8 mouse cellular contexts compared by ENCODE assay signal in genomic region chr10:120666985-120667677, GRCm38 (mm10).
DNase-seq lines count a peak whose midpoint lies in the region; ATAC-seq and TF ChIP-seq lines count a peak whose summit lies in the region.

No protein-coding gene starts in this region.

- intact Hi-C loops in gastrocnemius, postnatal 36 days (cut with DNase I), result loop anchor here (5.0 to 10.0 kb wide), 3 partner anchors 80 to 412 kb away; no protein-coding TSS in a partner anchor

- ATAC-seq in megakaryocyte-erythroid progenitor cell, adult 5-6 weeks (replicated peaks; ENCODE audit: low FRiP score, low TSS enrichment, poor library complexity, severe bottlenecking), result peak; percentile 57; the same call in 1 of the 2 replicates
- no peak for ATAC-seq in megakaryocyte, adult 5-6 weeks (ENCODE audit: poor library complexity, severe bottlenecking)

- TF ChIP-seq POLR2A in cortical plate, adult 2 months (IDR thresholded peaks at IDR 0.05; ENCODE audit: extremely low read depth, insufficient read depth, low read length), result no peak

- peak; percentile 24 for DNase-seq in layer of hippocampus, adult 11-12 months (ENCODE audit: low spot score)
- no peak for DNase-seq in layer of hippocampus, adult 9-10 months (ENCODE audit: low spot score)
- peak; percentile 17 for DNase-seq in T-cell, adult 2 months (ENCODE audit: low spot score)
- DNase-seq in gastrocnemius, postnatal 36 days, result peak; percentile 26 to 64
- DNase-seq in kidney, postnatal 4 days, result peak; percentile 75 to 81

- H3K4me3 ChIP-seq in cortical plate, adult 2 months (ENCODE audit: insufficient read depth, low read length), result no peak overlapping the region

- peak; percentile 60 for TF ChIP-seq CTCF in cortical plate, adult 2 months (IDR thresholded peaks at IDR 0.05; ENCODE audit: extremely low read depth, insufficient read depth, low read length)

- no peaks in the 10 kb centered on the region for H3K4me1 ChIP-seq in cortical plate, adult 2 months (ENCODE audit: control insufficient read depth, insufficient read depth, low read length)

- H3K27ac ChIP-seq in cortical plate, adult 2 months (ENCODE audit: insufficient read depth, low read length), result no peak overlapping the region
